Mouse (Mus musculus) cerebellum, postnatal 10 days (tissue): ENCODE results near the gene Gabpb1.
"Not testable (repeated sequence)": the region's sequence is repeated elsewhere in the genome, so short reads cannot be mapped to it uniquely, and the experiment has no call there.

Source experiments
- DNase-seq, 2 experiments: peaks; one replicate each; pipeline ENCODE4 v3.0.0; 2021; ENCODE audit warnings: mixed read lengths in 2 of 2

The Gabpb1 gene

DNA sequence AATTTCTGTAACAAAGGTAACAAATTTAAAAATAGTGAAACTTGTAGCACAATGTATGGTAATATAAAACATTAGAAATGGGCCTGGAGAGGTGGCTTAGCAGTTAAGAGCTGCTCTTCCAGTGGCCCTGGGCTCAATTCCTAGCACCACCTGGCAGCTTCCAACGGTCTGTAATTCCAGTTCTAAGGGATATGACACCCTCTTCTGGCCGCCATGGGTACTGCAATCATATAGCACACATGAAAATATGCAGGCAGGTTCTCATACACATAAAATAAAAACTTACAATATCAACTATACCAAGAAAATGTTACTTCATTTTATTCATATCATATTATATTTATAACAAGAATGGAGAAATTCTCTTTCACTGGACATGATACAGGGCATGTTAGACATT, 35.8 kb downstream of the Gabpb1 start:
- no peak for DNase-seq

- no peak for DNase-seq
These were observed 40.0 kb downstream of the Gabpb1 start for GRCm38 (mm10) chr2:126635939-126636823.

GRCm38 (mm10) chr2:126633165-126633564, 43.0 kb downstream of the Gabpb1 start:
- no peak for DNase-seq

GRCm38 (mm10) chr2:126628455-126628995, 47.6 kb downstream of the Gabpb1 start:
- DNase-seq, result no peak

DNA sequence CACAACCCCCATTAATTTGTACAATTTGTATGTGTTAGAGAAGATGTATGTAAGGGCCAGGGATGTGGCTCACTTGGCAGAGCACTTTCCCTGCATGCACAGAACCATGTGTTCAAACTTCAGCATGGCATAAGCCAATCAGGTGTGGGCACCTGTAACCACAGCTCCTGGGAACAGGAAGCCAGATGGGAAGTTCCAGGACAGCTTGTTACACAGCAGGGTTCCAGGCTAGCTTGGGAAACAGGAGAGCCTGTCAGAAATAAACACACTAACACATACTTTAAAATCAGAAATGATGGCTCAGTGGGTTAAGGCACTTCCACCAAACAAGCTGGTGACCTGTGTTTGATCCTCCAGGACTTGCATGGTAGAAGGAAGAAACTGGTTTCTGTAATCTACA, 53.0 kb downstream of the Gabpb1 start:
- peak; percentile 77 to 79 for DNase-seq

GRCm38 (mm10) chr2:126622455-126622854, 53.7 kb downstream of the Gabpb1 start:
- no peak for DNase-seq

- DNase-seq, result no peak
These were observed 56.9 kb downstream of the Gabpb1 start, which contains the start of gene Hdc for GRCm38 (mm10) chr2:126619249-126619704. Gene Hdc (minus strand): TSS chr2:126619299.

DNA sequence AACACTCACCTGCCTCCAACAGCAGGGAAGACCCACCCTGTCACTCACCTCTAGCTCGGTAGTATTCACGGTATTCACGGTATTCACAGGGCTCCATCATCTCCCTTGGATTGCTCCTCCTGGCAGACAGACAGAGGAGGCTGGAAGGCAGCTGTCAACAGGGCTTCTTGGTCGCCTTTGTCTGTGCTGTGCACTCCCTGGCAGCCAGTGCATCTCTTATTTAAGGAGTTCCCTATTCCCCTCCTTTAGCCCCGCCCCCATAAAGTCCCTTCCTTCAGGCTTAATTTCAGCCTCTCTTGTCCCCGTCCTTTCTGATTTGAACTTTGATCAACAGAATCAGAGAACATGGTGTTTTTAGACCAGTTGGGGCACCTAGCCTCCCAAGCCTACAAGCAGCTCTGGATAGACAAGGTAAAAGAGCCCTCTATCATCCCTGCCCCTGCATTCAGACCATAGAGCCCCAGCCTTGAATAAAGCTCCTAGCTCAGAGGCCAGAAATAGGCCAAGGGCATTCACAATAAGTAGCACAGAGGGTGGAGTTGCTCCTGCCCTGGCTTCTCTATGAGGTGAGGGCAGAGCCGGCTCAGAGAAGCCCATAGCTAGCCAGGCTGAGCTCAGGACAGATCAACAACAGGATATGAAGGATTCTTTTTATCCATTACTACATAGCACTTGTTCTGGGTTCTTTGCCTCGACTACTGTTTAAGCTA, 57.5 kb downstream of the Gabpb1 start:
- DNase-seq, result peak; percentile 16 to 23

DNA sequence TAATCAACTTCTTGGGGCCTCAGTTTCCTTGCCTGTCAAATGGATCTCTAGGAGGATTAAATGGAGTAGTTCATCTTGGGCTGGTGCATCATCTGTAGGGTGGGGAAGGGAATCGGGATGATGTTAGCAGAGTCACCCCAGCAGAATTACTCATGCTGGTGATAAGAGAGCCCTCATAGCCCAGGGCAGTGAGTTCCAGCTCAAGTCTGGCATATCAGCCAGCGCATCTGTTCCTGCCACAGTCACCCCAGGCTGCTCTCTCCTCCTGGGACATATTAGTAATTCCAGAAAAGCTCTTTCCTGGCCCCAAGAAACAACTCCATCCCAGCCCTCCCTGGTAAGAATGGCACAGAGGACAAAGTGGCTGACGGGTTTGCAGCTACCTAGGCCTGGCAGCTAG, 60.8 kb downstream of the Gabpb1 start:
- no peak for DNase-seq

GRCm38 (mm10) chr2:126609600-126609999, 66.5 kb downstream of the Gabpb1 start:
- DNase-seq, result not testable (repeated sequence)

GRCm38 (mm10) chr2:126607553-126608203, 68.5 kb downstream of the Gabpb1 start:
- DNase-seq, result no peak

DNA sequence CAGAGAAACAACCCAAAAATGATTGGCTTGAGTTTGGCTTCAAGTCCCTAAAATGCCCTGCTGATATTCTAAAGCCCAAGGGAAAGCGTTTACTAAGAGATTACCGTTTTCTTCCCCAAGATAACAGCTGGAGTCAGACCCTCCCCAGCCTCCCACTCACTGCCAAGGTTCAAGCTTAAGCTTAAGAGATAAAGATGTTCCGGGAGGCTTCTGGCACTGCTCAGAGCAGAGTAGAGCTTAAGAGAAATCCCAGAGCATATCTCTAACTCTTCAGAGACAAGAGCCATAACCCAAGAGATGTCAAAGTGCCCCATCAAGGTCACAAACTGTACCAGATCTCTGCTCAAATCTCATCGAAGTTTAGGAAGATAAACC, 69.5 kb downstream of the Gabpb1 start:
- no peak for DNase-seq

DNA sequence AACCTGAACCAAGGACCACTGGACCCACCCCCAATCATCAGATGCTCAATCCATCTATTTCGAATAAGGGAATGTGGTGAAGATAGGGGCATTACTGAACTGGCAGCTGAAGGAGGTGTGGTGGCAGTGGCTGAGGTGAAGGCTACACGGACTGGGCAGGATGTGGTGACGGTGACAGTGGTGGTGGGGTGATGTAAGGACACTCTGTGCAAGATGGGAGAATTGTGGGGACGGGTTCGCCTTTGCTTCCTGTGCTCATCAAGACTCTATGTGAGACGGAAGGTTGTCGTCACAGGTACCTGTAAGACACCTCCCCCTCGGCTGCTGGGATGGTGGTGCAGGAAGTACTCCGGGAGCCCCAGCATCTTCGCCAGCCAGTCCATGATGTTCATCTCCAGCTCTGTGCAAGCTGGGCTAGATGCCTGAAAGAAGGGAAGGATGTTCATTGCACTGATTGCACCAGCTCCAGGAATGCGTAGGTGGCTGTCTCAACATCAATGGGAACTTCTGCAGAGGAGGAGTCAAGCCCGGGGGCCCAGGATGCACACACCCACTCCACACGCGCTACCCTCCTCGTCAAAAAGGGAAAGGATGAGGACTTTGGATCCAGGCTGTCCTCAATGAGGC, 70.0 kb downstream of the Gabpb1 start:
- DNase-seq, result no peak

DNA sequence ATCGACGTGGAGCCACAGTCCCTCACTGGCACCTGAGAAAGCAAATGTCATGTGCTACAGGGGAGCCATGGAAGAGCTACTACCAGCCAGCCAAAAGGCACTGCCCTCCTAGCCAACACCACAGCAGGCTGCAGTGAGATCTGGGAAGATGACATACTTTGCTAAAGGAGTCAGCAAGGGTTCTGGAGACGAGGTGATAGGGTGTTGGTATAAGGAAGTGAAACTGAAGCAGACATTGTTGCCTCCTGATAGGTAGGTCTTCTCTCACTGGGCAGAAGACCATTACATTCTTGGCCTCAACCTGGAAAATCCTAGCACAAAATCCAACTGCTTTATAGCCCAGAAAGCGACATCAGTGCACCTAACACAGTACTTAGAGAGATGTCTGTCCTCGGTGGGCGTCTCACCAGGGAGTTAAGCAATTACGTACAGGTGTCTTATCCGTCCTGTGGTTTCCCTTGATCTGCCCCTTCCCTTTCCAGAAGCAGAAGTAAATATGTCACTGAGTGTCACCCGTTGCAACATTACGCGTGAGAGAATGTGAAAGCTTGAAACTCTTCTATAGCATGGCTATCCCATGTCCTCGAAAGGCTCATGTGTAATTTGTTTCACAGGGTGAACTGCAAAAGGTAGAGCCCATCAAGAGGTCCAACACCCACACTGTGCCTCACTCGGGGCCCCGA, 74.1 kb downstream of the Gabpb1 start:
- DNase-seq, result no peak

- DNase-seq, result no peak
These were observed 75.6 kb downstream of the Gabpb1 start for GRCm38 (mm10) chr2:126600533-126600932.

DNA sequence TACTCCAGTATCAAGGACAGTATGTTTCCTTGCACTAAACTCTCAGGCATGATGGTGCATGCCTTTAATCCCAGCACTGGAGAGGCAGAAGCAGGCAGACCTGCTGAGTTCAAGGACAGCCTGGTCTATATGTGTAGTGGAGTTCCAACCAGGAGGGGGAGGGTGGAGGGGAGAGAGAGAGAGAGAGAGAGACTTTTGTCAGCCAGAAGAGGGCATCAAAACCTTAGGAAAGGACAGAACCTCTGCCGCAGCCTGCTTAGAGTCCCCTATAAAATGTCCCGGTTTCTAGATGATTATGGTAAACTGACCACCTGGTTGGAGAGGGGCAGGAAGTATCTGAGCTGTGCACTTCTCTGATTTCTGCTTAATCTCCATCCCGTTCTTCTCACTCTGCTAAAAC, 77.1 kb downstream of the Gabpb1 start:
- DNase-seq, result peak; percentile 44 to 50

GRCm38 (mm10) chr2:126598359-126598758, 77.8 kb downstream of the Gabpb1 start:
- DNase-seq, result no peak

GRCm38 (mm10) chr2:126597279-126598241, 78.6 kb downstream of the Gabpb1 start:
- no peak for DNase-seq

DNA sequence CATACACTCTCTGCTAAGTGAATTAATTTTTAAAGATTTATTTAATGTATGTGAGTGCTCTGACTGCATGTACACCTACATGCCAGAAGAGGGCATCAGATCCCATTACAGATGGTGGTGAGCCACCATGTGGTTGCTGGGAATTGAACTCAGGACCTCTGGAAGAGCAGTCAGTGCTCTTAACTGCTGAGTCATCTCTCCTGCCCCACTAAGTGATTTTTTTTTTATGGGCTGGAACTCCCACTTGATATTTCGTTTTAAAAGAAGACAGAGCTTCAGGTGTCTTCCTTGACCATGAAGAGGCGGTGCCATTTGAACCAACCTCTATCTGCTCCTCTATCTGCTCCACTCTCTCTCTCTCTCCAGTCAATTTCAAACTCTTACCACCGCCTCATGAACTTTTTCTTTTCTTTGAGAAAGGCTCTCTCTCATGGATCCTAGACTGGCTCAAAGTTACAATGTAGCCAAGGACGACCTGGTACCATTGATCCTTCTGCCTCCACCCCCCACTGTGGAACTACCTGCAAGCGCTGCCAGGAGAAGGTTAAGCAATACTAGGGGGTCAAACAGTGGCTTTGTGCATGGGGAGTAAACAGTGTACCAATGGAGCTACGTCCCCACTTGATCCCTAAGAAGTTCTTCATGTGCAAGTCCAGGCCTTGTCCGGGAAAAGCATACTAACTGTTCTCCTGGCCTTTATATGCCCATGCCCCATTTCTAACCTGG, 79.6 kb downstream of the Gabpb1 start:
- no peak for DNase-seq
